In genomic region chr6:53337398-53337797, GRCm38 (mm10) we compare ENCODE assay signal across 9 mouse cellular contexts. TPM values are rescaled to one million over a fixed set of nuclear protein-coding genes. Genes with fewer than 3 reads are reported as not detected.
DNase-seq lines count a peak whose midpoint lies in the region; ATAC-seq and TF ChIP-seq lines count a peak whose summit lies in the region.
"Had no signal": no experiment of that assay in that cellular context is flagged by ENCODE, and none has a peak within 500 bp of the region (broad histone marks: within the 10 kb centered on the region; RNA-seq: fewer than 3 reads in every experiment).

No protein-coding gene starts in this region.

- intact Hi-C loops in heart, adult 2 months (cut with DNase I) = no loop called here

- TF ChIP-seq POLR2A in heart, adult 2 months (IDR thresholded peaks at IDR 0.05; ENCODE audit: insufficient read depth, low read depth, low read length) = no peak

- peaks cover 9% of the 10 kb centered on the region for H3K4me1 ChIP-seq in forebrain, embryonic 10.5 days
- peaks cover 5% of the 10 kb centered on the region for H3K4me1 ChIP-seq in forebrain, embryonic 13.5 days
- no peaks in the 10 kb centered on the region for H3K4me1 ChIP-seq in heart, adult 2 months (ENCODE audit: control insufficient read depth, insufficient read depth, low read length)
- peaks cover 5% of the 10 kb centered on the region; the same call in 1 of the 2 replicates for H3K4me1 ChIP-seq in lung, embryonic 16.5 days (replicated peaks; ENCODE audit: control insufficient read depth, insufficient read depth, low read length)
- H3K4me1 ChIP-seq in hindbrain, embryonic 12.5 days = peaks cover 5% of the 10 kb centered on the region; the same call in 1 of the 2 replicates

- no peak for ATAC-seq in forebrain, embryonic 13.5 days
- peak; percentile 89 for ATAC-seq in lung, embryonic 16.5 days (ENCODE audit: low read depth)
- no peak for ATAC-seq in erythroblast, adult 5-6 weeks (replicated peaks; ENCODE audit: low FRiP score, poor library complexity, severe bottlenecking)
- ATAC-seq in hindbrain, embryonic 12.5 days (ENCODE audit: low FRiP score) = no peak
- ATAC-seq: forebrain, postnatal 0 days had no signal

- H3K9ac ChIP-seq in forebrain, embryonic 13.5 days = no peak overlapping the region
- H3K9ac ChIP-seq in heart, adult 2 months (ENCODE audit: low read depth, low read length) = no peak overlapping the region
- H3K9ac ChIP-seq in lung, embryonic 16.5 days (ENCODE audit: low read length) = 0 out of 2 replicates have a peak overlapping the region, but pooled peaks have one; percentile 4
- H3K9ac ChIP-seq in hindbrain, embryonic 12.5 days = no peak overlapping the region
- H3K9ac ChIP-seq: forebrain, postnatal 0 days had no signal

- H3K79me2 ChIP-seq in heart, adult 2 months (replicated peaks; ENCODE audit: control insufficient read depth, insufficient read depth, low read length) = no peaks in the 10 kb centered on the region; the same call in 1 of the 2 replicates

- no peaks in the 10 kb centered on the region for H3K27me3 ChIP-seq in forebrain, embryonic 10.5 days (ENCODE audit: poor library complexity, severe bottlenecking)
- no peaks in the 10 kb centered on the region for H3K27me3 ChIP-seq in forebrain, embryonic 13.5 days
- no peaks in the 10 kb centered on the region for H3K27me3 ChIP-seq in heart, adult 2 months (ENCODE audit: control insufficient read depth, insufficient read depth, low read length)
- no peaks in the 10 kb centered on the region for H3K27me3 ChIP-seq in lung, embryonic 16.5 days (ENCODE audit: control insufficient read depth, insufficient read depth, low read depth, low read length)
- H3K27me3 ChIP-seq in hindbrain, embryonic 12.5 days = no peaks in the 10 kb centered on the region

- H3K27ac ChIP-seq in forebrain, embryonic 10.5 days = 0 out of 2 replicates have a peak overlapping the region, but pooled peaks have one; percentile 10
- no peak overlapping the region for H3K27ac ChIP-seq in forebrain, embryonic 13.5 days
- H3K27ac ChIP-seq in heart, adult 2 months = no peak overlapping the region
- no peak overlapping the region for H3K27ac ChIP-seq in lung, embryonic 16.5 days (ENCODE audit: low read length)
- no peak overlapping the region for H3K27ac ChIP-seq in hindbrain, embryonic 12.5 days

- H3K4me3 ChIP-seq in forebrain, embryonic 10.5 days = no peak overlapping the region
- no peak overlapping the region for H3K4me3 ChIP-seq in forebrain, embryonic 13.5 days
- H3K4me3 ChIP-seq in heart, adult 2 months = no peak overlapping the region
- H3K4me3 ChIP-seq in lung, embryonic 16.5 days (ENCODE audit: low read length) = no peak overlapping the region
- no peak overlapping the region for H3K4me3 ChIP-seq in hindbrain, embryonic 12.5 days

- 75% methylated on average over 9 of the region's 9 CpGs for WGBS in forebrain, embryonic 10.5 days
- 59% methylated on average over 9 of the region's 9 CpGs for WGBS in forebrain, embryonic 13.5 days
- WGBS in heart, adult 2 months = 19% methylated on average over 9 of the region's 9 CpGs
- WGBS in lung, embryonic 16.5 days = 15% methylated on average over 9 of the region's 9 CpGs
- WGBS in hindbrain, embryonic 12.5 days = 28% methylated on average over 9 of the region's 9 CpGs

- peaks cover 8% of the 10 kb centered on the region; the same call in 1 of the 2 replicates for H3K9me3 ChIP-seq in forebrain, embryonic 10.5 days
- no peaks in the 10 kb centered on the region for H3K9me3 ChIP-seq in forebrain, embryonic 13.5 days (replicated peaks)
- no peaks in the 10 kb centered on the region for H3K9me3 ChIP-seq in lung, embryonic 16.5 days (ENCODE audit: control insufficient read depth, low read length)
- no peaks in the 10 kb centered on the region for H3K9me3 ChIP-seq in hindbrain, embryonic 12.5 days (replicated peaks)

- H3K4me2 ChIP-seq in forebrain, embryonic 13.5 days = no peak overlapping the region
- H3K4me2 ChIP-seq in lung, embryonic 16.5 days (ENCODE audit: low read depth, low read length) = peak overlapping the region; percentile 31; the same call in 1 of the 2 replicates
- no peak overlapping the region for H3K4me2 ChIP-seq in hindbrain, embryonic 12.5 days (replicated peaks)

- DNase-seq in forebrain, embryonic 10.5 days (ENCODE audit: extremely low spot score, low spot score) = no peak
- DNase-seq in adrenal gland, postnatal 14 days = peak; percentile 13
- DNase-seq in heart, adult 2 months = peak; percentile 57 to 73
- no peak for DNase-seq in right cerebral cortex, postnatal 14 days
- DNase-seq: forebrain, postnatal 0 days had no signal

- peaks cover 12% of the 10 kb centered on the region for H3K36me3 ChIP-seq in forebrain, embryonic 10.5 days (replicated peaks)
- peaks cover 10% of the 10 kb centered on the region; the same call in 1 of the 2 replicates for H3K36me3 ChIP-seq in forebrain, embryonic 13.5 days (ENCODE audit: poor library complexity, severe bottlenecking)
- no peaks in the 10 kb centered on the region for H3K36me3 ChIP-seq in heart, adult 2 months (ENCODE audit: control insufficient read depth, insufficient read depth, low read length)
- H3K36me3 ChIP-seq in lung, embryonic 16.5 days (ENCODE audit: control insufficient read depth, insufficient read depth, low read length) = no peaks in the 10 kb centered on the region
- H3K36me3 ChIP-seq in hindbrain, embryonic 12.5 days = no peaks in the 10 kb centered on the region

- no peak for TF ChIP-seq EP300 in heart, adult 2 months (IDR thresholded peaks at IDR 0.05; ENCODE audit: insufficient read depth, low read depth, low read length)

- no peak for TF ChIP-seq CTCF in heart, adult 2 months (IDR thresholded peaks at IDR 0.05)

RNA-seq across cellular contexts. Expression of gene Creb5, which starts 50.3 kb away (rescaled TPM):
- 22.9 and 24.5 TPM in 2 replicates for polyA plus RNA-seq in forebrain, embryonic 10.5 days (2016; fragmentation: Nextera tagmentation; extraction: Ambion mirVana)
- polyA plus RNA-seq in forebrain, embryonic 13.5 days (2015; fragmentation: Nextera tagmentation; extraction: Ambion mirVana) = 31.6 and 31.7 TPM in 2 replicates
- total RNA-seq in adrenal gland, postnatal 14 days (2021) = 3.4 TPM in 2 replicates
- 1 to 10 TPM; 6.1 to 8.4 TPM for total RNA-seq in heart, adult 2 months (2021)
- polyA plus RNA-seq in heart, adult 2 months (2012; rRNA removed) = 3.5 TPM in 2 replicates
- polyA plus RNA-seq in lung, embryonic 16.5 days (2015; fragmentation: Nextera tagmentation; extraction: Ambion mirVana) = 5.8 and 6.1 TPM in 2 replicates
- not detected in 2 replicates for total RNA-seq in erythroblast, adult 5-6 weeks (2015; ENCODE audit: low replicate concordance)
- not detected in 2 replicates for total RNA-seq in erythroblast, adult 5-6 weeks (2017; ENCODE audit: low replicate concordance)
- 7.9 and 10.8 TPM in 2 replicates for polyA plus RNA-seq in hindbrain, embryonic 12.5 days (2016; fragmentation: Nextera tagmentation; extraction: Ambion mirVana)

Comparison
In these comparisons a context has a peak if more than half of its experiments do, and no peak if none do; other contexts are left out.
1. DNase-seq: peak in adrenal gland, postnatal 14 days (single experiment) and heart, adult 2 months (2 of 2); none in forebrain, embryonic 10.5 days (single experiment) and right cerebral cortex, postnatal 14 days (single experiment).